Mouse (Mus musculus) T-helper 17 cell (primary cell): ENCODE data around the gene Icmt.

Experiments used
- in situ Hi-C, 2 experiments: fragments of 300-600 bp; cut with MboI, MseI; formaldehyde crosslinking; loops; 1 replicate in 1 of 2; 2 replicates in 1 of 2; pipeline ENCODE4 v1.15.1; 2025; ENCODE audit warnings: high pct_unique_total_duplicates in 2 of 2

Icmt gene

DNA sequence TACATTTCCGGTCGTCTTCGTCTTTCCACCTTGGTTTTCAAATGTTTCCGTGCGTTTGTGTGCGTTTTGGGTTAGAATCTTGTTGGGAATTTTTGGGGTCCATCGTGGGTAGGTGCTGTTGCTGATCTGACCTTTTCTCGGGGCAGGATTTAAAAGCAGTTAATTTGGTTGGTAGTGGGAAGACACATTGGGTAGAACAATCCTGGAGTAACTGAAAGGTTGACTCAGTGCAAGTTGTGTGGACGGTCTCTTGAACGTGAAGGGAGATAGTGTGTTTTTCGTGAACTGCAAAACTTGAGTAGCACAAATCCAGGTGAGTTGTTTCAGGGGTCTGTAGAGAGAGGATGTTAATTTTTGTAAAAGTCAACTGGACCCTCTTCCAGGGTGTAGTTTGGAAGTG lies 29.5 kb downstream of the Icmt start:
- in situ Hi-C loops = no loop called here

DNA sequence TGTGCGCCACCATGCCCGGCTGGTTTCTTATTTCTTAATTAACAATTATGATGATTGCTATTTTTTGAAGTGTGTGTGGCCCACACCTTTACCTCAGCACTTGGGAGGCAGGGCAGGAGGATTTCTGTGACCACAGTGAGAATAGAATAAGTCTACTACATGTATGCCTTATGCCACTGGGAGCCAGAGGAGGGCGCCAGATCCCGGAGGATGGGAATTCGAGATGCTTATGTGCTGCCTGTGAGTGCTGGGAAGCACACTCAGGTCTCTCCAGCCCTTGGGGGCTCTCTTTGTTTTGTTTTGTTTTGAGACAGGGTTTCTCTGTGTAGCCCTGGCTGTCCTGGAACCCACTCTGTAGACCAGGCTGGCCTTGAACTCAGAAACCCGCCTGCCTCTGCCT lies 31.7 kb downstream of the Icmt start:
- in situ Hi-C loops = no loop called here

DNA sequence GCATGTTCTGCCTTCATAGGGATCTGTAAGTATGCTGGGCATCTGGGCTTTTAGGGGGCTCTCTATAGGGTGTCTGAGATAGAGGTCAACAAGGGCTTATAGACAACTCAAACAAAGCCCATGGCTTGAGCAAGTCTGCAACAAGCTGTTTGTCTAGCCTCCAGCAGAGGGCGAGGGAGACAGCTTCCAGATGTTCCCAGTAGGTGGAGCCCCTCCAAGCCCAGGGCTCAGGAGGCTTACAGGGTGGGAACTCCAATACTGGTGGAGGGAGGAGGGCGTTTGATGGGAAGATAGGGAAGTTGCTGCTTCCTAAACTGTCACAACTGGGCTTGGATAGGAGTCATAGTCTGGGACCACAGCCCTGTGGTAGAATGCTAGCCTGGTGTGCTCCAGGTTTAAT lies 35.9 kb downstream of the Icmt start:
- in situ Hi-C loops = loop anchor here in 1 of 2 experiments (5.0 kb wide), 1 partner anchor 99 kb away; no protein-coding TSS in a partner anchor

DNA sequence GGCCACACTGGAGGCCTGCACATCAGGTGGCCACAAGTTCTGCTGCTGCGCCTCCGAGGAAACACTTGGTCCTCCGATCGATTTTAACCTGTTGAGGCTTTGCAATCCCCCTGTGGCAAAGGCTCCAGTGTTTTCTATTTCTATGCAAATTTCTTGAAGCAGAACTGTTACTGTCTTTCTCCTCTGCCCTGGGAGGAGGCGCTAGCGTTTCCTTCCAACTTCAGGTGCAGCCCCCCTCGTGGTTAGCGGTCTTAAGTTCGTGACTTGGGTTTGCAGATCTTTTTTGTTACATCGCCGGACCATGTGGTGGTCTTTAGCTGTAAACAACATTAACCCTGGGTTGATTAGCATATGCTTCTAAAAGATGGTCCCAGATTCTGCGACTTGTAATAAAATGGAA lies 36.6 kb downstream of the Icmt start:
- in situ Hi-C loops = loop anchor here in 1 of 2 experiments (5.0 kb wide), 1 partner anchor 99 kb away; no protein-coding TSS in a partner anchor

DNA sequence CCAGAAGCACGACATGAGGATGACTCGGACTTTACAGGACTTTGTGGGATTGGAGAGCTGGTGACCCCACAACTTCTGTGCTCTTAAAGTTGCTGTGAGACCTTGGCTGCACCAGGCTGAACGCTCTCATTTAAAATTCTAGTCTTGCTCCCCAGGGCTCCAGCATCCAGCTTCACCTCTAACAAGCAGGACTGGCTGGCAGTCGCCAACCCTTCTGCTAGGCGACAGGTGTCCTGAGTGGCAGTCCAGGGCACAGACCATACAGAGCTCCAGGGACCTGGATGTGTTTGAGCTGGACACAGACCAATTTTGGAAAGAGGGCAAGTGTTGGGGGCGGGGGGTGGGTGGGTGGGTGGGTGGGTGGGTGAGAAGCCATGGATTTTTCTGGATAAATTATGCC lies 40.7 kb downstream of the Icmt start:
- in situ Hi-C loops = no loop called here

- in situ Hi-C loops = no loop called here
These were observed 41.6 kb downstream of the Icmt start, which contains the start of gene Chd5 for GRCm38 (mm10) chr4:152338419-152339292. Gene Chd5 (plus strand): TSS chr4:152338651.

DNA sequence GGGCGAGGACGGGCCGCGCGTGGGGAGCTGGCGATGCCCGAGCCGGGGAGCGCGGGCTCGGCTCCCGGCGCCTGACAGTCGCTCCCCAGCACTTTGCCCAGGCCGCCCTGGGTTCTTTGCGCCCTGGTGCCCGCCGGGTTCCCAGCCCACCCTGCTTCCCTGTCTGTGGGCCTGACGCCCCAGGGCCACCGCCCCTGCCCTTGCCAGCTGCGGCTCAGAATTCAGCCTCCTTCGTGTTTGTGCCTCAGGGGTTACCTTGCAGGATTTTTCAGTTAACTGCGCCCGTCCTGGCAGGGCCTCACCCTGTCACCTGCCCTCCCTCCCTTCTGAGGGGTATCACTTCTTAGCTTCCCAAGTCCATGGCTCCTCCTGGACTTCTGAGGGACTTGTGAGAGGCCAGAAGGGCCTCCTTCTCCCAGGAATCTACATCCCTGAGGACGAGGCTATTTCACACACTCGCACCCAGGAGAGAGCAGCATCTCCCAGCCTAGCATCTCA lies 42.3 kb downstream of the Icmt start:
- in situ Hi-C loops = no loop called here

DNA sequence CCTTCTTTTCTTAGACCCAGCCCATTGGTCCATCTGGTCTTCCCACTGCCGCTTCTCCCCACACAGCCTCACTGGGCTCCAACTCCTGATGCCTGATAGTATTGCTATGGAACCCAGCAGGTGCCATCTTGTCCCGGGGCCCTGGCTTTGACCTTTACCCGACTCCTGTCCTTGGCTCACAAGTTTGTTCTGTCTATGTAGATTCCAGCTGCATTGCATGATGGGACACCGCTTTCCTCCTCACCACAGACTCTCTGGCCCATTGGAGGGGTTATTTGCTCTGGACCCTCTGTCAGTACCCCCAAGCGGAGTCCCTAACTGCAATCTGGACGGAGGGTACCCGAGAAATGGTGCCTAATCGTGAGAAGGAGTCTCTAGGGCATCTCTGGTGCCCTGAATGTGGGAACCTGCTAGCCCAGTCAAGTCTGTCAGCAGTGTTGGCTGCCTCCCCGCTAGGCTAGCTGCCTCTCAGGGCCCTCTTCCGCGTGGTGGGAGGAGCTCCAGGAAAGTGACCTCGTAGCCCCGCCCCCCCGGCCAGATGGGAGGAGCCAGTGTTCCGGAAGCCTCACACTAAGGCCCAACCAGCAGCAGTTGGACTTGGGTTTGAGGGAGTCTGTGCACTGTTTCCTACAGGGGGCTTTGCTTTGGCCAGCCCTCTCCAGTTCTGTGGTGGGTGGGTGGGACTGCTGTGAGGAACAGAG lies 43.7 kb downstream of the Icmt start:
- in situ Hi-C loops = loop anchor here in 1 of 2 experiments (10.0 kb wide), 1 partner anchor 1936 kb away; no protein-coding TSS in a partner anchor

DNA sequence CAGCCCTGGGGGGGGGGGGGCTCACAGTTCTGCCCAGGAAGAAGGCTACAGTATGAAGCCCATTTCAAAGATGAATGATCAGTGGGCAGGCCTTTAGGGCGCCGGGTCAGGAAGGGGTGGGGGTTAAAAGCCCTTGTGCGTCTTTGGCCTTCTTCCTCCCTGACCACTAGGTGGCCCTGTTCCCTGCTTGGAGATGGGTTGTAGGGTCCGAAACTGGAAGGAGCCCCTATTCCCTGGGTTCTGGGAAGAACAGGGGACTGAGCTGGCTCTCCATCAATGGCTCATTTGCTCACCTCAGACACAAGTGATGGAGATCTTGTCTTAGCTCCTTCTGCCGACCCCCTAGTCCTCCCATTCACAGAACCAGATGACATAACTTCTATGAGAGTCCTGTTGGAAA lies 46.3 kb downstream of the Icmt start:
- in situ Hi-C loops = loop anchor here in 1 of 2 experiments (10.0 kb wide), 1 partner anchor 1938 kb away; no protein-coding TSS in a partner anchor

DNA sequence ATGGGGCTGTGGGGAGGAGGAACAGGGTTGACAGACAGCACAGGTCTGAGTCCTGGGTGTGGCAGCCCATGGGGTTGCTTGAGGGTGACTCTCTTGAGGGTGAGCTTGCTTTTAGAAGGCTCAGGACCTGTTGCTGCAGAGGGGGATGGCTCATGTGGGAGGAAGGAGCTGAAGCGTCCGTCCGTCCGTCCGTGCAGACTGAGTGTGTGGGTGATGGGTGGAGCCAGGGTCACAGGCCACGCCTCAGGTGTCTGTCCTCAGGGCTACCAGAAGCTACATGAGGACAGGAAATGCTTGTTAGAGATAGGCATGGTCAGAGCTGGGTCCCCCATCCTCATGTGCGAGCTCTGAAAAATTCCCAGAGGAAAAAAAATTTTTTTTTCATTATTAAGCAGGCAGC lies 47.6 kb downstream of the Icmt start:
- in situ Hi-C loops = loop anchor here in 1 of 2 experiments (10.0 kb wide), 1 partner anchor 1940 kb away; no protein-coding TSS in a partner anchor

- in situ Hi-C loops = loop anchor here in 1 of 2 experiments (10.0 kb wide), 1 partner anchor 1941 kb away; no protein-coding TSS in a partner anchor
These were observed 48.3 kb downstream of the Icmt start for GRCm38 (mm10) chr4:152345120-152345889.

GRCm38 (mm10) chr4:152349837-152350381 lies 52.9 kb downstream of the Icmt start:
- in situ Hi-C loops = loop anchor here in 1 of 2 experiments (10.0 kb wide), 1 partner anchor 1945 kb away; no protein-coding TSS in a partner anchor

- in situ Hi-C loops = no loop called here
These were observed 53.8 kb downstream of the Icmt start for GRCm38 (mm10) chr4:152350722-152351421.

GRCm38 (mm10) chr4:152351422-152352305 lies 54.6 kb downstream of the Icmt start:
- in situ Hi-C loops = no loop called here

DNA sequence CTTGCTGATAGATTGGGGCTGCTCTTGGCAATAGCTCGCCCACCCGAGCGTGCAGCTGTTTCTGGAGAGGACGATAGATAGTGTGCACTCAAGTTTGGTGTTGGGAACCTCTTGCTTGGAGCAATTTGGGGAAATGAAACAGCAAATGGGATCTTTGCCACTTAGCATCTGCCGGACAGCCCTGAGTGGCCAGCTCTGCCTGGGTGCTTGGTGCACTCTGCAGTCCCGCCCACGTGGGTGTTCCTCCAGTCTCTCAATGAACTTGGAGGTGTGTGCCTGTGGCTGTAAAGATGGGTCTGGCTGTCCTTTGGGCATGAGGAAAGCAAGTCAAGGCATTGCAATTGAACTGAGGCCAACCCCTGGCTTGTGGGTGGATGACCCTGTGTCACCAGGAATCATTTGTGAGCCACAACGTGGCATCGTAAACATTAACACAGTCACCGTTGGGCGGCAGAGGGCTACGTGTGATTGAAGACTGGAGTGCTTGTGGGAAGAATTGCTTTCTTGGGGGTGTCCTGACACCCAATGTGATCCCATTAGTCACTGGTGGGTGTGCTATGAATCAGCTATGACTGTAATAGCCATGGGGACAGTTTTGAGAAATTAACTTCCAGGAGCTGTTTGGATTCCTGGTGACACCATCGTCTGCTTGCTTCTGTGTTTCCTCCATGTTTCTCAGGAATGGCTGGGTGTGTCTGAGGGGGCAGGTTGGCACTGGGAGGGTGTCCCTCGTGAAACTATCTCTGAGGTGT lies 57.0 kb downstream of the Icmt start:
- in situ Hi-C loops = no loop called here

GRCm38 (mm10) chr4:152355672-152356071 lies 58.6 kb downstream of the Icmt start:
- in situ Hi-C loops = no loop called here
